Comparison of ENCODE assay signal across 13 mouse cellular contexts in the genomic region with DNA sequence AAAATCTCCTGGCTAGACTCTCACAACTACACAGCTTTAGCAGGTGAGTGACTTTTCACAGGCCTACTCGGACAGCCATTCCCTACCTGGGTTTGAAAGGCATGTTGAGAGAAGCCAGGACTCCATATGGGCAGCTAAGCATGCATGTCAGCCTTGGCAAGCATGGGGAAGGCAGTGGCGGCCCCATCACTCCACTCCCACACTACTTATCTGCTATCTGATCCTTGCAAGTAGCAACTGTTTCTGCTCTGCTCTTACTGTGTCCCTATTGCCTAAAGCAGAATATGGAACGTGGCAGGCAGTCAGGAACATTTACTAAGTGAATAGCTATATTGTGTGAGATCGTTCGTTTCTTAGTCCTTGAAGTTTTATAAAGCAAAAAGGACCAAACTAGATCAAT. TPM values are rescaled to one million over a fixed set of nuclear protein-coding genes. Genes with fewer than 3 reads are reported as not detected.
DNase-seq lines count a peak whose midpoint lies in the region; ATAC-seq lines count a peak whose summit lies in the region.
"Had no signal": no experiment of that assay in that cellular context is flagged by ENCODE, and none has a peak within 500 bp of the region (broad histone marks: within the 10 kb centered on the region; RNA-seq: fewer than 3 reads in every experiment).

No protein-coding gene starts in this region.

- H3K4me3 ChIP-seq in erythroblast, embryonic 14.5 days (replicated peaks) = peak overlapping the region; percentile 50
- no peak overlapping the region for H3K4me3 ChIP-seq in kidney, embryonic 15.5 days (replicated peaks)
- no peak overlapping the region for H3K4me3 ChIP-seq in embryonic facial prominence, embryonic 14.5 days (ENCODE audit: low read depth, low read length)
- no peak overlapping the region for H3K4me3 ChIP-seq in liver, embryonic 16.5 days (ENCODE audit: low read depth, low read length)
- no peak overlapping the region for H3K4me3 ChIP-seq in forebrain, embryonic 15.5 days
- H3K4me3 ChIP-seq: limb, embryonic 13.5 days; myocyte had no signal

- no peaks in the 10 kb centered on the region for H3K9me3 ChIP-seq in erythroblast, embryonic 14.5 days (ENCODE audit: control insufficient read depth, low read length)
- H3K9me3 ChIP-seq in kidney, embryonic 15.5 days (replicated peaks) = no peaks in the 10 kb centered on the region
- no peaks in the 10 kb centered on the region for H3K9me3 ChIP-seq in embryonic facial prominence, embryonic 14.5 days (ENCODE audit: control insufficient read depth, low read length)
- no peaks in the 10 kb centered on the region for H3K9me3 ChIP-seq in liver, embryonic 16.5 days (replicated peaks; ENCODE audit: control insufficient read depth, low read length)
- H3K9me3 ChIP-seq in forebrain, embryonic 15.5 days = no peaks in the 10 kb centered on the region
- H3K9me3 ChIP-seq: limb, embryonic 13.5 days had no signal

- 64% methylated on average over 5 of the region's 5 CpGs for WGBS in kidney, embryonic 15.5 days
- 57% methylated on average over 5 of the region's 5 CpGs for WGBS in embryonic facial prominence, embryonic 14.5 days
- WGBS in liver, embryonic 16.5 days (ENCODE audit: insufficient replicate concordance) = 39% methylated on average over 5 of the region's 5 CpGs
- 78% methylated on average over 5 of the region's 5 CpGs for WGBS in forebrain, embryonic 15.5 days

- peaks cover 40% of the 10 kb centered on the region for H3K36me3 ChIP-seq in erythroblast, embryonic 14.5 days (ENCODE audit: control insufficient read depth)
- peaks cover 33% of the 10 kb centered on the region for H3K36me3 ChIP-seq in kidney, embryonic 15.5 days
- peaks cover 11% of the 10 kb centered on the region; the same call in 1 of the 2 replicates for H3K36me3 ChIP-seq in embryonic facial prominence, embryonic 14.5 days (ENCODE audit: control insufficient read depth, insufficient read depth, low read length)
- peaks cover 4% of the 10 kb centered on the region; the same call in 1 of the 2 replicates for H3K36me3 ChIP-seq in liver, embryonic 16.5 days (ENCODE audit: control insufficient read depth, insufficient read depth)
- no peaks in the 10 kb centered on the region for H3K36me3 ChIP-seq in forebrain, embryonic 15.5 days

- no peak overlapping the region for H3K4me2 ChIP-seq in kidney, embryonic 15.5 days
- H3K4me2 ChIP-seq in embryonic facial prominence, embryonic 14.5 days (ENCODE audit: low read depth, low read length) = no peak overlapping the region
- H3K4me2 ChIP-seq in liver, embryonic 16.5 days (ENCODE audit: low read depth, low read length) = peak overlapping the region; percentile 27
- no peak overlapping the region for H3K4me2 ChIP-seq in forebrain, embryonic 15.5 days (replicated peaks)
- H3K4me2 ChIP-seq: limb, embryonic 13.5 days had no signal

- H3K4me1 ChIP-seq in erythroblast, embryonic 14.5 days (ENCODE audit: control insufficient read depth) = peaks cover 59% of the 10 kb centered on the region
- H3K4me1 ChIP-seq in kidney, embryonic 15.5 days = peaks cover 4% of the 10 kb centered on the region
- H3K4me1 ChIP-seq in embryonic facial prominence, embryonic 14.5 days (ENCODE audit: control insufficient read depth, insufficient read depth, low read length) = no peaks in the 10 kb centered on the region
- peaks cover 30% of the 10 kb centered on the region for H3K4me1 ChIP-seq in liver, embryonic 16.5 days (ENCODE audit: control insufficient read depth, low read depth, low read length)
- no peaks in the 10 kb centered on the region for H3K4me1 ChIP-seq in forebrain, embryonic 15.5 days
- H3K4me1 ChIP-seq: limb, embryonic 13.5 days had no signal

- H3K27ac ChIP-seq in kidney, embryonic 15.5 days = peak overlapping the region; percentile 54; the same call in 1 of the 2 replicates
- H3K27ac ChIP-seq in embryonic facial prominence, embryonic 14.5 days (replicated peaks; ENCODE audit: low read depth, low read length) = 0 out of 2 replicates have a peak overlapping the region, but pooled peaks have one; percentile 23
- no peak overlapping the region for H3K27ac ChIP-seq in liver, embryonic 16.5 days (ENCODE audit: low read length)
- no peak overlapping the region for H3K27ac ChIP-seq in forebrain, embryonic 15.5 days (replicated peaks)
- H3K27ac ChIP-seq: limb, embryonic 13.5 days had no signal

- no peak overlapping the region for H3K9ac ChIP-seq in kidney, embryonic 15.5 days
- H3K9ac ChIP-seq in embryonic facial prominence, embryonic 14.5 days (ENCODE audit: low read depth, low read length) = no peak overlapping the region
- H3K9ac ChIP-seq in liver, embryonic 16.5 days (ENCODE audit: low read depth, low read length) = no peak overlapping the region
- H3K9ac ChIP-seq in forebrain, embryonic 15.5 days (replicated peaks) = no peak overlapping the region
- H3K9ac ChIP-seq: limb, embryonic 13.5 days had no signal

- H3K27me3 ChIP-seq in erythroblast, embryonic 14.5 days (ENCODE audit: control insufficient read depth) = no peaks in the 10 kb centered on the region
- H3K27me3 ChIP-seq in kidney, embryonic 15.5 days = no peaks in the 10 kb centered on the region
- no peaks in the 10 kb centered on the region for H3K27me3 ChIP-seq in embryonic facial prominence, embryonic 14.5 days (replicated peaks; ENCODE audit: control insufficient read depth, insufficient read depth, low read length)
- H3K27me3 ChIP-seq in liver, embryonic 16.5 days (ENCODE audit: control insufficient read depth, insufficient read depth, low read depth, low read length) = no peaks in the 10 kb centered on the region
- H3K27me3 ChIP-seq in forebrain, embryonic 15.5 days = no peaks in the 10 kb centered on the region
- H3K27me3 ChIP-seq: limb, embryonic 13.5 days had no signal

- no peak for DNase-seq in kidney, postnatal 10 days
- no peak for DNase-seq in embryonic facial prominence, embryonic 14.5 days (ENCODE audit: low spot score)
- no peak for DNase-seq in ovary, postnatal 10 days (ENCODE audit: low spot score)
- DNase-seq: gastrocnemius, postnatal 25 days; thymus, postnatal 25 days had no signal

- no peak for ATAC-seq in erythroblast, adult 5-6 weeks (replicated peaks; ENCODE audit: low FRiP score, poor library complexity, severe bottlenecking)
- no peak for ATAC-seq in kidney, embryonic 15.5 days (replicated peaks; ENCODE audit: low FRiP score)
- no peak for ATAC-seq in embryonic facial prominence, embryonic 14.5 days (ENCODE audit: low read depth)
- peak; percentile 75 for ATAC-seq in liver, embryonic 16.5 days (ENCODE audit: low read depth)
- ATAC-seq in forebrain, embryonic 15.5 days (replicated peaks) = no peak
- ATAC-seq: intestine, embryonic 16.5 days had no signal

RNA-seq across cellular contexts. Expression of gene Cpd, which starts 10.9 kb away (rescaled TPM):
- 0.10 and 0.14 TPM in 2 replicates for polyA plus RNA-seq in erythroblast, embryonic 14.5 days (2012)
- total RNA-seq in erythroblast, adult 5-6 weeks (2015; ENCODE audit: low replicate concordance) = 13.4 and 19.6 TPM in 2 replicates
- total RNA-seq in erythroblast, adult 5-6 weeks (2017; ENCODE audit: low replicate concordance) = 7.8 and 8.6 TPM in 2 replicates
- 16.8 and 17.5 TPM in 2 replicates for polyA plus RNA-seq in kidney, embryonic 15.5 days (2015; fragmentation: Nextera tagmentation; extraction: Ambion mirVana)
- 22.7 and 23.2 TPM in 2 replicates for polyA plus RNA-seq in embryonic facial prominence, embryonic 14.5 days (2014; fragmentation: Nextera tagmentation; extraction: Ambion mirVana)
- 3.0 and 3.3 TPM in 2 replicates for polyA plus RNA-seq in liver, embryonic 16.5 days (2015; fragmentation: Nextera tagmentation; extraction: Ambion mirVana)
- 5.4 and 7.0 TPM in 2 replicates for polyA plus RNA-seq in forebrain, embryonic 15.5 days (2015; fragmentation: Nextera tagmentation; extraction: Ambion mirVana)

Comparison
In these comparisons a context has a peak if more than half of its experiments do, and no peak if none do; other contexts are left out.
1. H3K27ac ChIP-seq: peak in kidney, embryonic 15.5 days (single experiment) and embryonic facial prominence, embryonic 14.5 days (single experiment); none in liver, embryonic 16.5 days (single experiment) and forebrain, embryonic 15.5 days (single experiment).